Mouse (Mus musculus) midbrain, embryonic 16.5 days (tissue): ENCODE measurements around the gene Cisd1. TPM values are rescaled to one million over a fixed set of nuclear protein-coding genes. Genes with fewer than 3 reads are reported as not detected.

Source experiments
- ATAC-seq: fragments of 200-750 bp; cut with Nextera tagmentation; 2 replicates; pipeline ENCODE4 v1.8.0; 2017; ENCODE audit warnings: moderate TSS enrichment
- H3K27ac ChIP-seq: fragments of 300-500 bp; sonication (generic); 2 replicates; pipeline ENCODE4 v1.5.1; 2014; ENCODE audit warnings: mild to moderate bottlenecking, low read length, mixed read lengths
- H3K27me3 ChIP-seq: fragments of 300-500 bp; sonication (generic); 2 replicates; pipeline ENCODE4 v1.6.1; 2014; ENCODE audit warnings: low read depth, low read length, mixed read lengths; ENCODE audit not compliant: control insufficient read depth, insufficient read depth
- H3K36me3 ChIP-seq: fragments of 300-500 bp; sonication (generic); 2 replicates; pipeline ENCODE4 v1.6.1; 2014; ENCODE audit warnings: mild to moderate bottlenecking, low read length, moderate library complexity, mixed read lengths; ENCODE audit not compliant: control insufficient read depth, insufficient read depth
- H3K4me1 ChIP-seq: fragments of 300-500 bp; sonication (generic); 2 replicates; pipeline ENCODE4 v1.6.1; 2014; ENCODE audit warnings: mild to moderate bottlenecking, low read length, mixed read lengths; ENCODE audit not compliant: control insufficient read depth, insufficient read depth
- H3K4me2 ChIP-seq: fragments of 300-500 bp; sonication (generic); 2 replicates; pipeline ENCODE4 v1.6.1; 2014; ENCODE audit warnings: mild to moderate bottlenecking, low read length, mixed read lengths
- H3K4me3 ChIP-seq: fragments of 300-500 bp; sonication (generic); 2 replicates; pipeline ENCODE4 v1.5.1; 2014; ENCODE audit warnings: low read depth, mild to moderate bottlenecking, low read length, moderate library complexity, mixed read lengths
- H3K9ac ChIP-seq: fragments of 300-500 bp; sonication (generic); 2 replicates; pipeline ENCODE4 v1.6.1; 2014; ENCODE audit warnings: low read depth, low read length, mixed read lengths
- H3K9me3 ChIP-seq: fragments of 300-500 bp; sonication (generic); replicated peaks from 2 replicates; pipeline ENCODE4 v1.6.1; 2014; ENCODE audit warnings: mild to moderate bottlenecking, low read length, mixed read lengths; ENCODE audit not compliant: control insufficient read depth, poor library complexity, severe bottlenecking
- WGBS: fragments of 180-500 bp; shearing (Covaris S2); extraction: QIAGEN DNeasy Blood & Tissue Kit; methylation state at CpG from one replicate; pipeline ENCODE4 v1.1.7; 2014; 5-methylcytosine and 5-hydroxymethylcytosine counted together
- polyA plus RNA-seq: library from polyadenylated mRNA; unstranded; fragments of >200 nt; fragmentation: Nextera tagmentation; extraction: Ambion mirVana; gene quantifications from 2 replicates; pipeline ENCODE4 v1.2.1, GENCODE M21; 2015

The Cisd1 gene
- polyA plus RNA-seq, 1 experiment from 2014 or later, result 325 TPM

DNA sequence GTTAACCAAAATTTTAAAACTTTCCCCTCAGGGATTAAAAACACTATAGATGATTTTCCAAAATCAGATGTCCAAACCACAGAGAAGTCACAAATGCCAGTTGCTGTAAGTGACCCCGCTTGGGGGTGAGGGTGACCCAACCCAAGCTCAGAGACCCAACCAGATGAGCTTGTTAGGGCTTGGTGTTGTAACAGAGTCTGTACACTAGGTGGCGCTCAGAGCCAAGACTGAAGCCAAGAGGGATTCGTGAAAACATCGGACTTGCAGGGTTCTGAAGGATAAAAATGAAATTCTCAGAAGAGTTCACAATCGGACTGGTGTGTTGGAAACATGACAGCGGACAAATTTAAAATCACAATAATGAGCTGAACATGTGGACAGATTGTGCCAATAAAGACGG is 18.0 kb downstream of the Cisd1 start:
- 15% methylated on average over 7 of the region's 7 CpGs for WGBS
- Histone ChIP-seq H3K9ac (no peak overlapping the region), H3K9me3 (no peaks in the 10 kb centered on the region), H3K27me3 (no peaks in the 10 kb centered on the region), H3K27ac (no peak overlapping the region), H3K4me2 (no peak overlapping the region), H3K36me3 (peaks cover 8% of the 10 kb centered on the region), H3K4me3 (no peak overlapping the region), H3K4me1 (no peaks in the 10 kb centered on the region)
- no peak; the same call in 1 of the 2 replicates for ATAC-seq

DNA sequence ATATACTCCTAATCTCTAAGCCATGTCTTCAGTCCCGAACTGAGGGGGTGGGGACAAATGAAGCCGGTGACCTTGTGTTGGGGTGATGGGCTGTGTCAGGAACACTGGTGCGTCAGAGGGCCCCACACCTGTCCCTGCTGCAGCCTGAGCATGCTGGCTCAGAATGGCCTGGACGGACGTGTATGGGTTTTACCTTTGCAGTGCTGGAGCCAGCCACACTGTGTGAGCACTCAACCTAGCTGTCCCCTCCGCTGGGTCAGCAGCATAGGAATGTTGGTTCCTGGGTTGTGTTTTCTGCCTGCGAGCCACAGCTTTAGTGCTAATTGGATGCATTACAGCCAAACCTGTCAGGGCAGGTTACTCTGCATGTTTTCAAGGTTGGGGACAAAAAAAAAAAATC is 18.6 kb downstream of the Cisd1 start:
- no peak for ATAC-seq
- Histone ChIP-seq H3K4me2 (no peak overlapping the region), H3K36me3 (peaks cover 6% of the 10 kb centered on the region), H3K27me3 (no peaks in the 10 kb centered on the region), H3K4me1 (no peaks in the 10 kb centered on the region), H3K9me3 (no peaks in the 10 kb centered on the region), H3K9ac (no peak overlapping the region), H3K4me3 (no peak overlapping the region), H3K27ac (no peak overlapping the region)
- WGBS, result 84% methylated on average over 7 of the region's 7 CpGs

DNA sequence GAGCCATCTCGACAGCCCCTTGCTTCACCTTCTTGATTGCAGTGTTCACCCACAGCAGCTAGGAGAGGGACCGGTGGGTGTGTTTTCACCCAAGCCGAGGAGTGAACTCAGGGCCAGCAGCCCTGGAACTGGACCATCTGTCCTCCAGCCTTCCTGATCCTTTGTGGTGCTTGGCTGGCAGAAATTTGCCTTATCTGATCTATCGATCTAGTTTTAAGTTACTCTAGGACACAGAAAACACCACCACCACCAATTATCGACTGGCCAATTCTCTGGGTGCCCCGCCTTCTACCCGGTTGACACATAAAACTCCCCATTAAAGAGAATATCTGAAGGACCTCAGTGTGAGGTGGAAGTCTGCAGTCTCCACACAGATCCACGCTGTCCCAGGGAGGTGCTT is 21.1 kb downstream of the Cisd1 start:
- no peaks in the 10 kb centered on the region for H3K4me1 ChIP-seq
- no peaks in the 10 kb centered on the region for H3K9me3 ChIP-seq
- no peak overlapping the region for H3K9ac ChIP-seq
- ATAC-seq, result no peak
- H3K36me3 ChIP-seq, result no peaks in the 10 kb centered on the region
- no peak overlapping the region for H3K4me2 ChIP-seq
- no peak overlapping the region for H3K27ac ChIP-seq
- no peaks in the 10 kb centered on the region for H3K27me3 ChIP-seq
- no peak overlapping the region for H3K4me3 ChIP-seq
- WGBS, result 90% methylated on average over 8 of the region's 8 CpGs

DNA sequence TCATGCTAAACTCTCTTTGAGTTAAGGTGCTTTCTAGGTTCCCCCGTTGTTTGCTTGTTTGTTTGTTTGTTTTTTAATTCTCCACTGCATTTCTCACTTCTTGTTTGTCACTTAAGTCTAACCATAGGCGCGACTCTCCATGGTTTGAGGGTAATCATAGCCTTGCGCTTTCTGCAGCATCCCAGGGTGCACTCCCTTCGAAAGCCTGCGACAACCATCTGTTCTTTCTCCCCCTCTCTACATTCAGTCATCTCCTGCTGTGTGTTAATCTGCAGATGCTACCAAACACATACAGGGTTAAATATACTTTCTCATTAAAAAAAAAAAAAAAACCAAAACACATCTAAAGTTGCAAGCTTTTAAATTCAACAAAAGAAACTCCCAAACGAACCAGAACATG is 28.3 kb downstream of the Cisd1 start:
- no peaks in the 10 kb centered on the region for H3K27me3 ChIP-seq
- no peak overlapping the region for H3K27ac ChIP-seq
- WGBS, result 76% methylated on average over 7 of the region's 7 CpGs
- no peak overlapping the region for H3K9ac ChIP-seq
- H3K4me1 ChIP-seq, result no peaks in the 10 kb centered on the region
- no peak for ATAC-seq
- H3K4me3 ChIP-seq, result no peak overlapping the region
- H3K9me3 ChIP-seq, result no peaks in the 10 kb centered on the region
- H3K4me2 ChIP-seq, result no peak overlapping the region
- H3K36me3 ChIP-seq, result no peaks in the 10 kb centered on the region

- Histone ChIP-seq H3K27me3 (no peaks in the 10 kb centered on the region), H3K4me2 (no peak overlapping the region), H3K4me1 (no peaks in the 10 kb centered on the region), H3K27ac (no peak overlapping the region), H3K9ac (no peak overlapping the region), H3K36me3 (no peaks in the 10 kb centered on the region), H3K4me3 (no peak overlapping the region), H3K9me3 (no peaks in the 10 kb centered on the region)
- no peak for ATAC-seq
- WGBS, result 80% methylated on average over 11 of the region's 11 CpGs
These were observed 28.7 kb downstream of the Cisd1 start for GRCm38 (mm10) chr10:71316056-71316455.

GRCm38 (mm10) chr10:71314596-71314995 is 30.2 kb downstream of the Cisd1 start:
- no peak for ATAC-seq
- no peaks in the 10 kb centered on the region for H3K4me1 ChIP-seq
- H3K27me3 ChIP-seq, result no peaks in the 10 kb centered on the region
- no peaks in the 10 kb centered on the region for H3K36me3 ChIP-seq
- H3K9ac ChIP-seq, result no peak overlapping the region
- 89% methylated on average over 3 of the region's 3 CpGs for WGBS
- no peaks in the 10 kb centered on the region for H3K9me3 ChIP-seq
- no peak overlapping the region for H3K27ac ChIP-seq
- H3K4me3 ChIP-seq, result no peak overlapping the region
- no peak overlapping the region for H3K4me2 ChIP-seq

GRCm38 (mm10) chr10:71310288-71310687 is 34.5 kb downstream of the Cisd1 start:
- no peak overlapping the region for H3K27ac ChIP-seq
- 39% methylated on average over 3 of the region's 3 CpGs for WGBS
- no peaks in the 10 kb centered on the region for H3K36me3 ChIP-seq
- ATAC-seq, result no peak
- no peaks in the 10 kb centered on the region for H3K9me3 ChIP-seq
- H3K4me2 ChIP-seq, result no peak overlapping the region
- H3K27me3 ChIP-seq, result no peaks in the 10 kb centered on the region
- no peak overlapping the region for H3K9ac ChIP-seq
- H3K4me1 ChIP-seq, result no peaks in the 10 kb centered on the region
- H3K4me3 ChIP-seq, result no peak overlapping the region

DNA sequence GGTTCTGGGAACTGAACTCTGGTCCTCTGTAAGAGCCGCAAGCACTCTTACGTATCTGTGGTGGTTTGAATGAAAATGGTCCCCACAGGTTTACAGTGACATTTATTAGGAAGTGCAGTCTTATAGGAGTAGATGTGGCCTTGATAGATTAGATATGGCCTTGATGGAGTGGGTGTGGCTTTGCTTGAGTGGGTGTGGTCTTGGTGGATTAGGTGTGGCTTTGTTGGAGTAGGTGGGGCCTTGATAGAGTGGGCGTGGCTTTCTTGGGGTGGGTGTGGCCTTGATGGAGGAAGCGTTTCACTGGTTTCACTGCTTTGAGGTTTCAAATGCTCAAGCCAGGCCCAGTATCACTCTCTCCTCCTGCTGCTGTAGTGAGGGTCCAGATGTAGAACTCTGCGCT is 36.6 kb downstream of the Cisd1 start:
- ATAC-seq, result no peak
- H3K4me2 ChIP-seq, result no peak overlapping the region
- H3K9me3 ChIP-seq, result no peaks in the 10 kb centered on the region
- no peaks in the 10 kb centered on the region for H3K27me3 ChIP-seq
- 96% methylated on average over 5 of the region's 5 CpGs for WGBS
- no peaks in the 10 kb centered on the region for H3K4me1 ChIP-seq
- no peak overlapping the region for H3K4me3 ChIP-seq
- no peak overlapping the region for H3K9ac ChIP-seq
- no peaks in the 10 kb centered on the region for H3K36me3 ChIP-seq
- H3K27ac ChIP-seq, result no peak overlapping the region

DNA sequence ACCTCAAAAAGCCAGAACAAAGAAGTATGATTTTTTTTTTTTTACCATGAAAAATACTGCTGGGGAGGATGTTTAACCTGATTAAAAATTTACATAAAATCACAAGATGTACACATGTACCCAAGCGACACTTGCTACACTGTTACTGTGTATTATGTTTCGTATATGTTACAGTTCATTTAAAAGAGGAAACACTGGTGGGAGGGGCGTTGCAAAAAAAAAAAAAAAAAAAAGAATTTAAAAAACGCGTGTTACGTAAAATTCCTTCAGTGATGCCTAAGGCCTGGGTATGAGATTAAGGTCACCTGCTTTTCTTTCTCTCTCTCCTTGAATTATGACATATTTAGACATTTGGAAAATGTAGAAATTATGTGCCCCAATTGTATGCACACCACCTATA is 38.0 kb downstream of the Cisd1 start:
- no peak overlapping the region for H3K4me3 ChIP-seq
- no peak overlapping the region for H3K27ac ChIP-seq
- no peaks in the 10 kb centered on the region for H3K36me3 ChIP-seq
- WGBS, result 83% methylated on average over 6 of the region's 6 CpGs
- ATAC-seq, result no peak
- no peaks in the 10 kb centered on the region for H3K9me3 ChIP-seq
- H3K4me1 ChIP-seq, result no peaks in the 10 kb centered on the region
- H3K9ac ChIP-seq, result no peak overlapping the region
- H3K4me2 ChIP-seq, result peak overlapping the region; percentile 43; the same call in 1 of the 2 replicates
- no peaks in the 10 kb centered on the region for H3K27me3 ChIP-seq

GRCm38 (mm10) chr10:71306190-71306589 is 38.6 kb downstream of the Cisd1 start:
- H3K36me3 ChIP-seq, result no peaks in the 10 kb centered on the region
- H3K4me3 ChIP-seq, result peak overlapping the region; percentile 20
- WGBS, result 32% methylated on average over 6 of the region's 6 CpGs
- ATAC-seq, result no peak
- peak overlapping the region; percentile 43; the same call in 1 of the 2 replicates for H3K4me2 ChIP-seq
- H3K4me1 ChIP-seq, result no peaks in the 10 kb centered on the region
- H3K9ac ChIP-seq, result no peak overlapping the region
- no peaks in the 10 kb centered on the region for H3K9me3 ChIP-seq
- no peak overlapping the region for H3K27ac ChIP-seq
- H3K27me3 ChIP-seq, result no peaks in the 10 kb centered on the region
